In the genomic region with DNA sequence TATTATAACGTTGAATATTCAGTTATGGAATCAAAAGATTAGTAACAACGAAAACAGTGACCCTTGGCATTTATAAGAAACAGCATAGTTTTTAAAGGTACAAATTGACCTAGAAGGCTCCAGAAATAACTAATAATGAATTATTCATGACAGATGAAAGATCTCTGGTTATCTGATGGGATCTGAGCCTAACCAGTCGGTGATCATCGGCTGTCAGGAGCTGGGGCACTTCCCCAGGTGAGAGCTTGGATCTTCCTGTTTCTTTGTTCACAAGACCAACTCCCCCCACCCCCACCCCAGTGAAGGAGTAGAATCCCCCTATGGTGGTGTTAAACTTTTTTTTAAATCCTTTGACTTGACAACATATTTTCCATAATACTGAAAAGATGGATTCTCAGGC, we compare ENCODE assay signal across 17 mouse cellular contexts. TPM values are rescaled to one million over a fixed set of nuclear protein-coding genes. Genes with fewer than 3 reads are reported as not detected.
"Had no signal": no experiment of that assay in that cellular context is flagged by ENCODE, and none has a peak within 500 bp of the region (broad histone marks: within the 10 kb centered on the region; RNA-seq: fewer than 3 reads in every experiment).

No protein-coding gene starts in this region.

- H3K4me3 ChIP-seq: neural tube, embryonic 13.5 days; neural tube, embryonic 15.5 days; stomach, embryonic 15.5 days had no signal

- H3K27me3 ChIP-seq: neural tube, embryonic 13.5 days; neural tube, embryonic 15.5 days; stomach, embryonic 15.5 days had no signal

- H3K4me1 ChIP-seq: neural tube, embryonic 13.5 days had no signal

- H3K9ac ChIP-seq: neural tube, embryonic 13.5 days; neural tube, embryonic 15.5 days; stomach, embryonic 15.5 days had no signal

- H3K4me2 ChIP-seq: neural tube, embryonic 13.5 days; neural tube, embryonic 15.5 days; stomach, embryonic 15.5 days had no signal

- H3K27ac ChIP-seq: neural tube, embryonic 13.5 days; neural tube, embryonic 15.5 days; stomach, embryonic 15.5 days; stomach, postnatal 0 days had no signal

- H3K9me3 ChIP-seq: neural tube, embryonic 13.5 days; neural tube, embryonic 15.5 days; stomach, embryonic 15.5 days had no signal

- H3K36me3 ChIP-seq: neural tube, embryonic 13.5 days; neural tube, embryonic 15.5 days; stomach, embryonic 15.5 days had no signal

- DNase-seq: retina, postnatal 1 day; right cerebral cortex, adult 18-20 months; right cerebral cortex, postnatal 14 days; right cerebral cortex, postnatal 25 days; right cerebral cortex, postnatal 4 days; spleen, adult 18-20 months; thymus, adult 18-20 months; thymus, adult 2 months; thymus, postnatal 14 days; thymus, postnatal 25 days; thymus, postnatal 36 days; thymus, postnatal 4 days had no signal

RNA-seq across cellular contexts. Expression of gene Rerg, which starts 20.5 kb away (rescaled TPM):
- total RNA-seq: neutrophil, adult 5-6 weeks had no signal
